Mouse (Mus musculus) C2C12 (cell line): ENCODE measurements around the gene Foxm1.

Experiments used
- CTCF ChIP-seq: IDR thresholded peaks from one replicate; pipeline ENCODE4 v1.5.1; 2011; ENCODE audit not compliant: control insufficient read depth, insufficient read depth, insufficient read length
- FOSL1 ChIP-seq: IDR thresholded peaks from one replicate; pipeline ENCODE4 v1.8.0; 2011; ENCODE audit warnings: mild to moderate bottlenecking, low read length; ENCODE audit not compliant: poor library complexity, insufficient read depth, severe bottlenecking
- MAX ChIP-seq: IDR thresholded peaks from one replicate; pipeline ENCODE4 v1.6.1; 2011; ENCODE audit warnings: mild to moderate bottlenecking, control low read depth
- USF1 ChIP-seq: IDR thresholded peaks from one replicate; pipeline ENCODE4 v1.6.1; 2011; ENCODE audit warnings: low read depth, mild to moderate bottlenecking, control low read depth, moderate library complexity

- TF ChIP-seq CTCF (no peak), USF1 (no peak), MAX (no peak), FOSL1 (no peak)
Observed at GRCm38 (mm10) chr6:128416169-128416568, 53.4 kb downstream of the Foxm1 start.
